Mouse (Mus musculus) ZHBTc4 (cell line): ENCODE data around the gene Hs6st3.

Experiments used
- DNase-seq: peaks from one replicate; pipeline ENCODE4 v3.0.0-alpha.2; 2011; ENCODE audit warnings: low read depth, low spot score

Gene Hs6st3

GRCm38 (mm10) chr14:119895097-119895496 is 757.0 kb downstream of the Hs6st3 start:
- DNase-seq, result no peak

DNA sequence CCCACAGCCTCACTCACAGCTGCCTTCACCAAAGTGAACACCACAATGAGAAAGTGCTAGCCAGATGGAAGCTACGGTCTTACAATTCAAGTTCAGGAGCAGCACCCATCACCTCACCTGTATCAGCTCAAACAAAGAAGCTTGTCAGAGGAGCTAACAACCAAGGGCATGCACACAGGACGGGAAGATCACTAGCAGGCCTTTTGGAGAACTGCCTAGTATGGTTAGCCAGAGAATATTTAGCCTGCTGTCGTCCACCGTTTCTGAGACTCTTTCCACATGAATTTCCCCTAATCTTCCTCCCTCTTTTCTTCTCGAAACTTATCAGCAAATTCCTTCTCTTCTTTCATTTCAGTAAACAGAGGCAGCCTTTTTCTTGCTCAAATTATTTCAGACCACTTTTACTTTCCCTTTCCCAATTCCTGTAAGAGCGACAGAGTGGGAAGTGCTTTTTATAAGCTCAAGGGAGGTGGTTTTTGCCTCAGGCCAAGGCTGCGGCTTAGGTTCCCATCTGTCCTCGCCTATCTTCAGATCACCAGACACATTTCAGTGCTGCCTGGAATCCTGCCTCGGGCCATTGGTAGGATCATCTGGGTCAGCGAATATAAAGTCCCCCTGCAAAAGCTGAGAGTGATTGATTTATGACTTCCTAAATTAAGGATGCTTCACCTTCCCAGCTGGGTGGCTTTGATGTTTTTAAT is 757.8 kb downstream of the Hs6st3 start:
- DNase-seq, result peak; percentile 53

GRCm38 (mm10) chr14:119902486-119902885 is 764.3 kb downstream of the Hs6st3 start:
- no peak for DNase-seq

DNA sequence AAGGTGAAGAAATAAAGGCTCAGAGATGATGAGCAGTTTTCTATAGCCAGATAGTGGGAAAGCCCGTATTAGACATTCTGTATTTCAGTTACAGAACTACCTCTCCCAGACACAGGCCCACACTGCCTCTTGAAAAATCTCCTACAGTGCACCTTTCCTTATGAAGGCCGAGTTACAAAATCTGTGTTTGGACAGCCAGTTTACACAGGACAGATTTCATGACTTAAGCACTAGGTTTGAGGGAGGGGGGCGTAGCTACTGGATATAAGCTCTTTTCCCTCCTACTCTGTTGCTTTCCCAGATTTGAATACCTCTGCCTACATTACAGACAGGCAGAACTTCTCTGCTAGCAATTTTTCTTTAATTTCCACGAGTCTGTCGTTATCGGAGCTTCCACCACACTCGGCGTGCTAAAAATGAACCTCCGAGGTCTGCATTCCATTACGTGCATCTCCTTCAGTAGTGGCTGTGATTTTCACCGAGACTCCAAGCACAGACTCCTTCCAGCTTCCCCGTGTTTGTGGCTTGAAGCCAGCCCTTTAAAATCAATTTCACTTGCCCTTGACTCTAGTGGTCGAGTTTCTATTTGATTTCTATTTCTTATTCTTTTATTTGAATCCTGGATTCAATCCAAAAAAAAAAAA is 770.0 kb downstream of the Hs6st3 start:
- no peak for DNase-seq

GRCm38 (mm10) chr14:119914508-119914907 is 776.4 kb downstream of the Hs6st3 start:
- DNase-seq, result no peak

GRCm38 (mm10) chr14:119918281-119919034 is 780.3 kb downstream of the Hs6st3 start:
- no peak for DNase-seq

DNA sequence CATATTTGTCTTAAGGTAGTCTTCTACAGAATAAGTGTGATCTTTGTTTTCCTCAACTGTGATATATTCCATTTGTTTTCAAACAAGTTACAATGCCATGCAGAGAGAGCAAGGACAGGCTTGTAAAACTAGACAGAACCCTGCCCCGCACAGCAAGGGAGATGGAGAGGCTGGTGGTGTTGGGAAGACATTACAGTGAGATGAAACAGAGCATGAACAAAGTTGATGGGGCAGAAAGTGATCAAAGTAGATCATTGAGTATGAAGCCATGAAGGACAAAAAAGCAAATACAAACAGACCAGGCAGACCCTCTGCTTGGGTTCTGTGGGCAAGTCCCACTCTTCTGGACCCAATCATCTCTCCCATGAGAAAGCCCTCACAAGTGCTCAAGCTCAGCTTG is 781.0 kb downstream of the Hs6st3 start:
- DNase-seq, result no peak
